ENCODE assay signal across 8 mouse cellular contexts in the genomic region with DNA sequence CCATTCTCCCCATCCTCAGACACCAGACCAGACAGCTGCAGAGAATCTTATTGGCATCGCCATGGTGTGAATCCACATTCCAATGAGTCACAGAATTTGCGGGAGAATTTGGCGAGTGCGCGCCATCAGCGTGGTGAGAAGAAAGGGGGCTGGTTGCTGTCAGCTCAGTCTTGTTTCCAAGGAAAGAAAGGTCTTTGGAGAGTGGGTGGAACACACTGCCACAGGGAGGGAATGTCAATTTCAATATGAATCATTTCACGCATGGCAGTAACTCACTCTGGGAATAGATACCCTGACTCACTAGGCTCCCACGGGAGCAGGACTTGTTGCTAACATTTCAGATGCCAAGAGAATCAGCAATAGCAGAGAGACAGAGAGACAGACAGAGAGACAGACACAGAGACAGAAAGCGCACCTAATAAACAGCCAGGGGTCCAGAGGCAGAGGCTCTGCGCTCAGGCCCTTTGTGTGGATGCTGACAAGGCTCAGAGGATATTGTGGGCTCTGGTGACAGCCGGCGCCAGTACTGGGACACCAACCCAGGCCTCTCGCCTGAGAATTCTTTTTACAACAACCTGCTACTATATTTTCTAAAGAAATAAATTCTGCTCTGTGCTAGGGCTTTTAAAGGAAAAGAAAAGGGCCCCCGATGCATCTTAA.
DNase-seq lines count a peak whose midpoint lies in the region; ATAC-seq and TF ChIP-seq lines count a peak whose summit lies in the region.

No protein-coding gene starts in this region.

- no peaks in the 10 kb centered on the region for H3K9me3 ChIP-seq in embryonic facial prominence, embryonic 12.5 days
- H3K9me3 ChIP-seq in heart, embryonic 14.5 days (ENCODE audit: control insufficient read depth, low read length): no peaks in the 10 kb centered on the region

- TF ChIP-seq CTCF in gastrocnemius, adult 2 months (IDR thresholded peaks at IDR 0.05): no peak

- H3K27me3 ChIP-seq in embryonic facial prominence, embryonic 12.5 days: no peaks in the 10 kb centered on the region
- no peaks in the 10 kb centered on the region for H3K27me3 ChIP-seq in heart, embryonic 14.5 days (ENCODE audit: control insufficient read depth, insufficient read depth, low read length)

- peak overlapping the region; percentile 82 for H3K27ac ChIP-seq in gastrocnemius, adult 2 months
- H3K27ac ChIP-seq in embryonic facial prominence, embryonic 12.5 days: peak overlapping the region; percentile 2; the same call in 1 of the 2 replicates
- peak overlapping the region; percentile 89 to 93 for H3K27ac ChIP-seq in heart, embryonic 14.5 days (replicated peaks in 1 of 2; ENCODE audit: control insufficient read depth in 1 of 2, insufficient read depth in 1 of 2, low read depth in 2 of 2, low read length in 2 of 2)

- no peaks in the 10 kb centered on the region for H3K36me3 ChIP-seq in embryonic facial prominence, embryonic 12.5 days
- no peaks in the 10 kb centered on the region for H3K36me3 ChIP-seq in heart, embryonic 14.5 days (ENCODE audit: control insufficient read depth, insufficient read depth, low read length)

- 62% methylated on average over 14 of the region's 14 CpGs for WGBS in embryonic facial prominence, embryonic 12.5 days
- WGBS in heart, embryonic 14.5 days: 62% methylated on average over 14 of the region's 14 CpGs

- H3K9ac ChIP-seq in embryonic facial prominence, embryonic 12.5 days: no peak overlapping the region
- H3K9ac ChIP-seq in heart, embryonic 14.5 days (ENCODE audit: low read length): peak overlapping the region; percentile 57

- H3K4me3 ChIP-seq in gastrocnemius, adult 2 months: peak overlapping the region; percentile 19
- no peak overlapping the region for H3K4me3 ChIP-seq in embryonic facial prominence, embryonic 12.5 days
- no peak overlapping the region for H3K4me3 ChIP-seq in heart, embryonic 14.5 days (ENCODE audit: control insufficient read depth in 1 of 2, insufficient read depth in 1 of 2, low read depth in 1 of 2, low read length in 2 of 2)

- intact Hi-C loops in gastrocnemius, adult 2 months (cut with DNase I): no loop called here

- no peak overlapping the region for H3K4me2 ChIP-seq in embryonic facial prominence, embryonic 12.5 days (replicated peaks)
- no peak overlapping the region for H3K4me2 ChIP-seq in heart, embryonic 14.5 days (ENCODE audit: low read length)

- peak; percentile 56 for DNase-seq in gastrocnemius, adult 2 months
- no peak for DNase-seq in gastrocnemius, postnatal 10 days
- DNase-seq in left cerebral cortex, adult 9 months (ENCODE audit: low spot score in 2 of 2): peak; percentile 79 to 86
- peak; percentile 73 for DNase-seq in retina, postnatal 1 day
- DNase-seq in thymus, postnatal 10 days (ENCODE audit: low spot score in 2 of 2): no peak
- no peak for DNase-seq in adrenal gland, adult 18-20 months (ENCODE audit: low spot score in 2 of 2)

- no peak for ATAC-seq in embryonic facial prominence, embryonic 12.5 days (ENCODE audit: insufficient number of reproducible peaks, insufficient read depth, low FRiP score, low TSS enrichment)
- ATAC-seq in heart, embryonic 14.5 days (ENCODE audit: insufficient number of reproducible peaks, insufficient read depth, low FRiP score, low read depth): no peak

- H3K4me1 ChIP-seq in embryonic facial prominence, embryonic 12.5 days: peaks cover 16% of the 10 kb centered on the region
- peaks cover 45 to 68% of the 10 kb centered on the region in 2 experiments for H3K4me1 ChIP-seq in heart, embryonic 14.5 days (ENCODE audit: control insufficient read depth in 2 of 2, insufficient read depth in 2 of 2, low read length in 2 of 2)

Comparison
In these comparisons a context has a peak if more than half of its experiments do, and no peak if none do; other contexts are left out.
1. DNase-seq: peak in gastrocnemius, adult 2 months (single experiment), left cerebral cortex, adult 9 months (2 of 2) and retina, postnatal 1 day (single experiment); none in gastrocnemius, postnatal 10 days (single experiment), thymus, postnatal 10 days (0 of 2) and adrenal gland, adult 18-20 months (0 of 2).
2. H3K27ac ChIP-seq: peak in every context shown above with its lines; median percentile 91 in heart, embryonic 14.5 days; 82 in gastrocnemius, adult 2 months; 2 in embryonic facial prominence, embryonic 12.5 days.